Mouse (Mus musculus) forebrain, embryonic 14.5 days (tissue): ENCODE measurements around the gene Cbr4. TPM values are rescaled to one million over a fixed set of nuclear protein-coding genes. Genes with fewer than 3 reads are reported as not detected.

Source experiments
- ATAC-seq: fragments of 200-750 bp; cut with Nextera tagmentation; 2 replicates; pipeline ENCODE4 v1.8.0; 2017; ENCODE audit warnings: mild to moderate bottlenecking, moderate library complexity
- DNase-seq: peaks from one replicate; pipeline ENCODE4 v3.0.0-alpha.2; 2015; ENCODE audit warnings: low spot score
- H3K27ac ChIP-seq: fragments of 300-500 bp; sonication (generic); 2 replicates; pipeline ENCODE4 v1.5.1; 2014; ENCODE audit warnings: low read depth, mild to moderate bottlenecking, control low read depth, low read length, moderate library complexity
- H3K27me3 ChIP-seq: fragments of 300-500 bp; sonication (generic); replicated peaks from 2 replicates; pipeline ENCODE4 v1.6.1; 2014; ENCODE audit warnings: low read length, control low read depth, mixed read lengths; ENCODE audit not compliant: control insufficient read depth, insufficient read depth
- H3K36me3 ChIP-seq: fragments of 300-500 bp; sonication (generic); 2 replicates; pipeline ENCODE4 v1.6.1; 2014; ENCODE audit warnings: low read length, control low read depth; ENCODE audit not compliant: control insufficient read depth, insufficient read depth
- H3K4me1 ChIP-seq: fragments of 300-500 bp; sonication (generic); 2 replicates; pipeline ENCODE4 v1.6.1; 2014; ENCODE audit warnings: antibody characterized with exemption, low read length, control low read depth; ENCODE audit not compliant: control insufficient read depth, insufficient read depth
- H3K4me2 ChIP-seq: fragments of 300-500 bp; sonication (generic); 2 replicates; pipeline ENCODE4 v1.6.1; 2014; ENCODE audit warnings: mild to moderate bottlenecking, control low read depth, low read length
- H3K4me3 ChIP-seq: fragments of 300-500 bp; sonication (generic); 2 replicates; pipeline ENCODE4 v1.5.1; 2014; ENCODE audit warnings: low read depth, low read length, control low read depth
- H3K9ac ChIP-seq: fragments of 300-500 bp; sonication (generic); 2 replicates; pipeline ENCODE4 v1.6.1; 2014; ENCODE audit warnings: mild to moderate bottlenecking, low read length, control low read depth, moderate library complexity
- H3K9me3 ChIP-seq: fragments of 300-500 bp; sonication (generic); replicated peaks from 2 replicates; pipeline ENCODE4 v1.6.1; 2016; ENCODE audit warnings: low read length, control low read depth, mixed read lengths; ENCODE audit not compliant: control insufficient read depth
- WGBS: fragments of 180-500 bp; shearing (Covaris S2); extraction: QIAGEN DNeasy Blood & Tissue Kit; methylation state at CpG from one replicate; pipeline ENCODE4 v1.1.7; 2014; 5-methylcytosine and 5-hydroxymethylcytosine counted together
- polyA plus RNA-seq: library from polyadenylated mRNA; unstranded; fragments of >200 nt; fragmentation: Nextera tagmentation; extraction: Ambion mirVana; gene quantifications from 2 replicates; pipeline ENCODE4 v1.2.1, GENCODE M21; 2014

The Cbr4 gene
- polyA plus RNA-seq, 1 experiment from 2014 or later, result 32.8 TPM

DNA sequence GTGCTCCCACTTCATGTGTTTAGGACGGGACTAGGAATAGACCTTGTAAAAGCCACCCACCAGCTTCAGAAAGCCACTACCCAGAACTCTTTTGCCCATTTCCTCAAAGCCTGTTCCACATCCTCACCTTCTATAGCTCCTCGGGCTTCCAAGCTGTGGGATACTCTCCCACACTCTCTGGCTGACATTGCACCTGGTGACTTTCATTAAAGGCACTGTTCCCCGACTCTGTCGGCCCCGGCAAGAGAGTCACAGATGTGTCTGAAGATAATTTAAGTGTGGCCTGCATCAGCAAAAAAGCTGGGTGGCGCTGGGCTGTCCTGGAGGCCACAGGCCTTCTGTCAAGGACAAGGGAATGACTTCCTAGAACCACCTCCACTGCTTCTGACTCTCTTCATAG is 64.7 kb downstream of the Cbr4 start:
- no peak overlapping the region for H3K4me3 ChIP-seq
- H3K4me2 ChIP-seq, result no peak overlapping the region
- ATAC-seq (no peak), DNase-seq (no peak)
- H3K27ac ChIP-seq, result no peak overlapping the region
- H3K36me3 ChIP-seq, result peaks cover 19% of the 10 kb centered on the region
- 72% methylated on average over 6 of the region's 6 CpGs for WGBS
- no peaks in the 10 kb centered on the region for H3K27me3 ChIP-seq
- H3K9me3 ChIP-seq, result peaks cover 10% of the 10 kb centered on the region; the same call in 1 of the 2 replicates
- no peaks in the 10 kb centered on the region for H3K4me1 ChIP-seq
- H3K9ac ChIP-seq, result no peak overlapping the region

- H3K4me3 ChIP-seq, result no peak overlapping the region
Observed at GRCm38 (mm10) chr8:61552755-61553402, 65.3 kb downstream of the Cbr4 start.

DNA sequence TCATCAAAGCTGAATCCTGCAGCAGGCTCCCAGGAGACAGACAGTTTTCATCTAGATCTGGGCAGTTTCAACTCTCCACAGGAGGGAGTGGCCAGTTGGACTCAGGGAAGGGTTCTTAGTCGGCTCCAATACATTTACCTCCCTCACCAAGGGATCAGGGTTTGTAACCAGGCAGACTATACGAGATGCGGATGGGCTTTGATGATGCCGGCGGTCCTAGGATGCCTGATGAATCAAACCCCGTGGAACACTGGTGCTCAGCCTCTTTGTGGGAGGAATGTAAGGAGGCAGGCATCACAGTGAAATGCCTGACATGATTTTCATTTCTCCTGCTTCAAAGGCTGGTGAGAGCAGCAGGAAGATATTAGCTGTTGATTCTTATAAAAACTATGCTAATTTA is 67.8 kb downstream of the Cbr4 start:
- H3K9me3 ChIP-seq, result no peaks in the 10 kb centered on the region
- ATAC-seq (peak; percentile 57; the same call in 1 of the 2 replicates), DNase-seq (peak; percentile 33)
- no peaks in the 10 kb centered on the region; the same call in 1 of the 2 replicates for H3K36me3 ChIP-seq
- H3K4me3 ChIP-seq, result no peak overlapping the region
- WGBS, result 53% methylated on average over 6 of the region's 6 CpGs
- no peak overlapping the region for H3K27ac ChIP-seq
- no peaks in the 10 kb centered on the region for H3K27me3 ChIP-seq
- H3K4me1 ChIP-seq, result no peaks in the 10 kb centered on the region
- no peak overlapping the region for H3K4me2 ChIP-seq
- no peak overlapping the region for H3K9ac ChIP-seq

More at GRCm38 (mm10) chr8:61552755-61553402, 65.3 kb downstream of the Cbr4 start:
- Histone ChIP-seq H3K27ac (no peak overlapping the region), H3K27me3 (no peaks in the 10 kb centered on the region), H3K9ac (no peak overlapping the region), H3K9me3 (peaks cover 10% of the 10 kb centered on the region; the same call in 1 of the 2 replicates), H3K4me1 (no peaks in the 10 kb centered on the region), H3K4me2 (no peak overlapping the region), H3K36me3 (peaks cover 19% of the 10 kb centered on the region)
- ATAC-seq, result no peak
- DNase-seq, result no peak
- 77% methylated on average over 8 of the region's 8 CpGs for WGBS

- no peak overlapping the region for H3K4me3 ChIP-seq
- H3K36me3 ChIP-seq, result no peaks in the 10 kb centered on the region
- H3K9me3 ChIP-seq, result no peaks in the 10 kb centered on the region
- H3K4me1 ChIP-seq, result no peaks in the 10 kb centered on the region
- no peak overlapping the region for H3K27ac ChIP-seq
- WGBS, result 74% methylated on average over 8 of the region's 8 CpGs
- no peaks in the 10 kb centered on the region for H3K27me3 ChIP-seq
- DNase-seq (no peak), ATAC-seq (no peak)
- no peak overlapping the region for H3K9ac ChIP-seq
- H3K4me2 ChIP-seq, result no peak overlapping the region
Observed at GRCm38 (mm10) chr8:61556219-61556618, 68.7 kb downstream of the Cbr4 start.
